Mouse (Mus musculus) urinary bladder, postnatal 10 days (tissue): ENCODE measurements around the gene Lhfp.
"Not testable (repeated sequence)": the region's sequence is repeated elsewhere in the genome, so short reads cannot be mapped to it uniquely, and the experiment has no call there.

ENCODE experiments used
- DNase-seq: peaks from one replicate; pipeline ENCODE4 v3.0.0; 2022; ENCODE audit warnings: low spot score

Gene Lhfp

GRCm38 (mm10) chr3:53100210-53100609, 58.9 kb downstream of the Lhfp start:
- no peak for DNase-seq

GRCm38 (mm10) chr3:53100803-53101202, 59.5 kb downstream of the Lhfp start:
- DNase-seq: no peak

- no peak for DNase-seq
Measured at GRCm38 (mm10) chr3:53101711-53102110, 60.4 kb downstream of the Lhfp start.

GRCm38 (mm10) chr3:53102131-53102756, 60.9 kb downstream of the Lhfp start:
- no peak for DNase-seq

GRCm38 (mm10) chr3:53102757-53103153, 61.4 kb downstream of the Lhfp start:
- DNase-seq: no peak

GRCm38 (mm10) chr3:53108594-53109373, 67.5 kb downstream of the Lhfp start:
- DNase-seq: no peak

GRCm38 (mm10) chr3:53109879-53110278, 68.6 kb downstream of the Lhfp start:
- no peak for DNase-seq

- DNase-seq: no peak
Measured at GRCm38 (mm10) chr3:53112048-53112447, 70.7 kb downstream of the Lhfp start.

- DNase-seq: not testable (repeated sequence)
Measured at GRCm38 (mm10) chr3:53118755-53119154, 77.4 kb downstream of the Lhfp start.

GRCm38 (mm10) chr3:53119978-53120377, 78.7 kb downstream of the Lhfp start:
- DNase-seq: no peak

- no peak for DNase-seq
Measured at GRCm38 (mm10) chr3:53125495-53125894, 84.2 kb downstream of the Lhfp start.

- no peak for DNase-seq
Measured at GRCm38 (mm10) chr3:53138785-53139184, 97.5 kb downstream of the Lhfp start.

GRCm38 (mm10) chr3:53139205-53139604, 97.9 kb downstream of the Lhfp start:
- DNase-seq: no peak

- no peak for DNase-seq
Measured at GRCm38 (mm10) chr3:53139642-53140041, 98.3 kb downstream of the Lhfp start.

GRCm38 (mm10) chr3:53142528-53142927, 101.2 kb downstream of the Lhfp start:
- DNase-seq: no peak

- DNase-seq: no peak
Measured at GRCm38 (mm10) chr3:53145526-53145925, 104.2 kb downstream of the Lhfp start.

GRCm38 (mm10) chr3:53145946-53146345, 104.6 kb downstream of the Lhfp start:
- DNase-seq: no peak

- no peak for DNase-seq
Measured at GRCm38 (mm10) chr3:53147001-53147400, 105.7 kb downstream of the Lhfp start.

GRCm38 (mm10) chr3:53148751-53149150, 107.4 kb downstream of the Lhfp start:
- no peak for DNase-seq

- no peak for DNase-seq
Measured at GRCm38 (mm10) chr3:53149625-53150320, 108.4 kb downstream of the Lhfp start.

- DNase-seq: no peak
Measured at GRCm38 (mm10) chr3:53151081-53151480, 109.8 kb downstream of the Lhfp start.

- no peak for DNase-seq
Measured at GRCm38 (mm10) chr3:53151607-53152006, 110.3 kb downstream of the Lhfp start.

- no peak for DNase-seq
Measured at GRCm38 (mm10) chr3:53161963-53162362, 120.6 kb downstream of the Lhfp start.
